31 mouse cellular contexts compared by ENCODE assay signal in genomic region chr6:22101939-22102338, GRCm38 (mm10).
DNase-seq lines count a peak whose midpoint lies in the region; TF ChIP-seq lines count a peak whose summit lies in the region.
"Had no signal": no experiment of that assay in that cellular context is flagged by ENCODE, and none has a peak within 500 bp of the region (broad histone marks: within the 10 kb centered on the region; RNA-seq: fewer than 3 reads in every experiment).

No protein-coding gene starts in this region.

- DNase-seq in frontal cortex, postnatal 36 days (ENCODE audit: low spot score in 2 of 2) = peak; percentile 10
- DNase-seq in frontal cortex, postnatal 10 days (ENCODE audit: low spot score in 2 of 2) = no peak
- DNase-seq in 3134 (ENCODE audit: extremely low read depth, insufficient read length, low spot score) = peak; percentile 12
- DNase-seq in fibroblast of lung, adult 2 months (ENCODE audit: low read depth) = peak; percentile 28
- DNase-seq in thymus, postnatal 4 days = no peak
- no peak for DNase-seq in heart, embryonic 10.5 days (ENCODE audit: low spot score)
- DNase-seq: adrenal gland, adult 2 months; cerebellum, adult 8-10 months; cerebellum, postnatal 25 days; gastrocnemius, postnatal 10 days; kidney, adult 8-10 months; kidney, postnatal 4 days; layer of hippocampus, adult 9-11 months; liver; lung, adult 2 months; lung, postnatal 10 days; right cerebral cortex, postnatal 14 days; thymus, adult 18-20 months; thymus, postnatal 25 days had no signal

- H3K4me3 ChIP-seq in C2C12 (ENCODE audit: insufficient read depth, poor library complexity, severe bottlenecking) = no peak overlapping the region
- no peak overlapping the region for H3K4me3 ChIP-seq in heart, embryonic 10.5 days
- H3K4me3 ChIP-seq: embryonic facial prominence, embryonic 10.5 days; embryonic facial prominence, embryonic 15.5 days; heart, embryonic 15.5 days; hindbrain, embryonic 12.5 days; midbrain, embryonic 15.5 days; neural tube, embryonic 12.5 days had no signal

- TF ChIP-seq CTCF in C2C12 (IDR thresholded peaks at IDR 0.05; ENCODE audit: control insufficient read depth, insufficient read depth, insufficient read length) = no peak

- no peaks in the 10 kb centered on the region for H3K36me3 ChIP-seq in C2C12 (ENCODE audit: control insufficient read depth, insufficient read depth)
- no peaks in the 10 kb centered on the region for H3K36me3 ChIP-seq in heart, embryonic 10.5 days
- H3K36me3 ChIP-seq: embryonic facial prominence, embryonic 15.5 days; heart, embryonic 15.5 days; hindbrain, embryonic 12.5 days; midbrain, embryonic 15.5 days; neural tube, embryonic 12.5 days had no signal

- H3K79me3 ChIP-seq in C2C12 (ENCODE audit: low read depth) = no peaks in the 10 kb centered on the region

- no peak overlapping the region for H3K27ac ChIP-seq in heart, embryonic 10.5 days
- H3K27ac ChIP-seq: embryonic facial prominence, embryonic 10.5 days; embryonic facial prominence, embryonic 15.5 days; heart, embryonic 15.5 days; hindbrain, embryonic 12.5 days; hindbrain, postnatal 0 days; kidney, postnatal 0 days; liver, embryonic 14.5 days; macrophage; midbrain, embryonic 15.5 days; neural tube, embryonic 12.5 days; stomach, postnatal 0 days had no signal

- no peaks in the 10 kb centered on the region for H3K27me3 ChIP-seq in C2C12 (ENCODE audit: control insufficient read depth, insufficient read depth, insufficient read length)
- H3K27me3 ChIP-seq in heart, embryonic 10.5 days (ENCODE audit: insufficient read depth, poor library complexity, severe bottlenecking) = no peaks in the 10 kb centered on the region
- H3K27me3 ChIP-seq: embryonic facial prominence, embryonic 15.5 days; heart, embryonic 15.5 days; hindbrain, embryonic 12.5 days; midbrain, embryonic 15.5 days; neural tube, embryonic 12.5 days had no signal

- H3K4me1 ChIP-seq in heart, embryonic 10.5 days = no peaks in the 10 kb centered on the region
- H3K4me1 ChIP-seq: heart, embryonic 15.5 days; hindbrain, embryonic 12.5 days; neural tube, embryonic 12.5 days had no signal

- no peak overlapping the region for H3ac ChIP-seq in C2C12 (ENCODE audit: control insufficient read depth, insufficient read length, low read depth)

- H3K9me3 ChIP-seq in heart, embryonic 10.5 days = no peaks in the 10 kb centered on the region
- H3K9me3 ChIP-seq: embryonic facial prominence, embryonic 10.5 days; embryonic facial prominence, embryonic 15.5 days; heart, embryonic 15.5 days; hindbrain, embryonic 12.5 days; midbrain, embryonic 15.5 days; neural tube, embryonic 12.5 days had no signal

- H3K79me2 ChIP-seq in C2C12 (ENCODE audit: control insufficient read depth, insufficient read depth) = no peaks in the 10 kb centered on the region

- 64% methylated on average over 3 of the region's 3 CpGs for WGBS in heart, embryonic 10.5 days

TF ChIP-seq in C2C12, 6 proteins besides CTCF, POLR2A, EP300 and RAD21:
- peak; percentile 35 for TF ChIP-seq MAX (IDR thresholded peaks at IDR 0.05)
- TF ChIP-seq MYOD1 (IDR thresholded peaks at IDR 0.05; ENCODE audit: control insufficient read depth, insufficient read length, low read depth) = peak; percentile 35
- TF ChIP-seq USF1 (IDR thresholded peaks at IDR 0.05; ENCODE audit: low read depth) = no peak
- TF ChIP-seq CEBPB (IDR thresholded peaks at IDR 0.05; ENCODE audit: low read depth) = no peak
- no peak for TF ChIP-seq FOSL1 (IDR thresholded peaks at IDR 0.05; ENCODE audit: insufficient read depth, low read length, poor library complexity, severe bottlenecking)
- no peak for TF ChIP-seq MYOG (IDR thresholded peaks at IDR 0.05; ENCODE audit: control insufficient read depth, extremely low read depth, insufficient read length)

Comparison
In these comparisons a context has a peak if more than half of its experiments do, and no peak if none do; other contexts are left out.
1. DNase-seq: peak in frontal cortex, postnatal 36 days (2 of 2), 3134 (single experiment) and fibroblast of lung, adult 2 months (single experiment); none in frontal cortex, postnatal 10 days (0 of 2), thymus, postnatal 4 days (single experiment) and heart, embryonic 10.5 days (single experiment).